Mouse (Mus musculus) heart, embryonic 14.5 days (tissue): ENCODE results near the gene Ankfn1. TPM values are rescaled to one million over a fixed set of nuclear protein-coding genes. Genes with fewer than 3 reads are reported as not detected.

Source experiments
- ATAC-seq: fragments of 200-750 bp; cut with Nextera tagmentation; 2 replicates; pipeline ENCODE4 v1.8.0; 2017; ENCODE audit warnings: low read depth, moderate TSS enrichment; ENCODE audit not compliant: insufficient number of reproducible peaks, insufficient read depth, low FRiP score
- H3K27ac ChIP-seq, 2 experiments: fragments of 200-500 bp in 1 of 2; fragments of 300-500 bp in 1 of 2; sonication (generic) in 1 of 2; replicated peaks in 1 of 2; 2 replicates each; pipeline ENCODE4 v1.5.1; 2012 to 2014; ENCODE audit warnings: low read depth in 2 of 2, low read length in 2 of 2, control low read depth in 1 of 2, mild to moderate bottlenecking in 1 of 2, mixed read lengths in 1 of 2; ENCODE audit not compliant: control insufficient read depth in 1 of 2, insufficient read depth in 1 of 2
- H3K27me3 ChIP-seq: fragments of 300-500 bp; sonication (generic); 2 replicates; pipeline ENCODE4 v1.6.1; 2014; ENCODE audit warnings: mild to moderate bottlenecking, low read length, control low read depth; ENCODE audit not compliant: control insufficient read depth, insufficient read depth
- H3K36me3 ChIP-seq: fragments of 300-500 bp; sonication (generic); 2 replicates; pipeline ENCODE4 v1.6.1; 2014; ENCODE audit warnings: mild to moderate bottlenecking, control low read depth, low read length, mixed read lengths; ENCODE audit not compliant: control insufficient read depth, insufficient read depth
- H3K4me1 ChIP-seq, 2 experiments: fragments of 200-500 bp in 1 of 2; fragments of 300-500 bp in 1 of 2; sonication (generic) in 1 of 2; 2 replicates each; pipeline ENCODE4 v1.6.1; 2012 to 2014; ENCODE audit warnings: low read length in 2 of 2, control low read depth in 1 of 2, mixed read lengths in 1 of 2; ENCODE audit not compliant: control insufficient read depth in 2 of 2, insufficient read depth in 2 of 2
- H3K4me2 ChIP-seq: fragments of 300-500 bp; sonication (generic); 2 replicates; pipeline ENCODE4 v1.6.1; 2014; ENCODE audit warnings: mild to moderate bottlenecking, low read length
- H3K4me3 ChIP-seq, 2 experiments: fragments of 200-500 bp in 1 of 2; fragments of 300-500 bp in 1 of 2; sonication (generic) in 1 of 2; 2 replicates each; pipeline ENCODE4 v1.5.1; 2012 to 2014; ENCODE audit warnings: low read length in 2 of 2, mild to moderate bottlenecking in 2 of 2, control low read depth in 1 of 2, low read depth in 1 of 2, moderate library complexity in 1 of 2; ENCODE audit not compliant: control insufficient read depth in 1 of 2, insufficient read depth in 1 of 2
- H3K9ac ChIP-seq: fragments of 300-500 bp; sonication (generic); 2 replicates; pipeline ENCODE4 v1.6.1; 2014; ENCODE audit warnings: mild to moderate bottlenecking, low read length
- H3K9me3 ChIP-seq: fragments of 300-500 bp; sonication (generic); 2 replicates; pipeline ENCODE4 v1.6.1; 2016; ENCODE audit warnings: low read length, control low read depth; ENCODE audit not compliant: control insufficient read depth
- WGBS: fragments of 180-500 bp; shearing (Covaris S2); extraction: QIAGEN DNeasy Blood & Tissue Kit; methylation state at CpG from one replicate; pipeline ENCODE4 v1.1.7; 2014; 5-methylcytosine and 5-hydroxymethylcytosine counted together
- polyA plus RNA-seq: library from polyadenylated mRNA; unstranded; fragments of >200 nt; fragmentation: Nextera tagmentation; extraction: Ambion mirVana; gene quantifications from 2 replicates; pipeline ENCODE4 v1.2.1, GENCODE M21; 2014

Gene Ankfn1
- polyA plus RNA-seq, 1 experiment from 2014 or later: not detected

- H3K9ac ChIP-seq: no peak overlapping the region
- no peaks in the 10 kb centered on the region for H3K27me3 ChIP-seq
- no peak overlapping the region for H3K4me3 ChIP-seq
- H3K27ac ChIP-seq: no peak overlapping the region
- H3K9me3 ChIP-seq: no peaks in the 10 kb centered on the region
- no peaks in the 10 kb centered on the region for H3K36me3 ChIP-seq
- 63% methylated on average over 7 of the region's 7 CpGs for WGBS
- no peak overlapping the region for H3K4me2 ChIP-seq
- no peaks in the 10 kb centered on the region for H3K4me1 ChIP-seq
- no peak for ATAC-seq
Observed at GRCm38 (mm10) chr11:89501796-89502195, 275.7 kb downstream of the Ankfn1 start.

GRCm38 (mm10) chr11:89500961-89501360 lies 276.5 kb downstream of the Ankfn1 start:
- H3K4me3 ChIP-seq: no peak overlapping the region
- H3K9me3 ChIP-seq: no peaks in the 10 kb centered on the region
- ATAC-seq: no peak
- no peak overlapping the region for H3K4me2 ChIP-seq
- H3K4me1 ChIP-seq: no peaks in the 10 kb centered on the region
- H3K36me3 ChIP-seq: no peaks in the 10 kb centered on the region
- no peak overlapping the region for H3K27ac ChIP-seq
- WGBS: 80% methylated on average over 2 of the region's 2 CpGs
- no peak overlapping the region for H3K9ac ChIP-seq
- H3K27me3 ChIP-seq: no peaks in the 10 kb centered on the region

- Histone ChIP-seq H3K27ac (no peak overlapping the region), H3K27me3 (no peaks in the 10 kb centered on the region), H3K4me3 (no peak overlapping the region), H3K9ac (no peak overlapping the region), H3K4me1 (no peaks in the 10 kb centered on the region), H3K36me3 (no peaks in the 10 kb centered on the region), H3K4me2 (no peak overlapping the region), H3K9me3 (no peaks in the 10 kb centered on the region)
- whole genome bisulfite sequencing: 58% methylated on average over 6 of the region's 6 CpGs
- ATAC-seq: no peak
Observed at GRCm38 (mm10) chr11:89481084-89481483, 296.4 kb downstream of the Ankfn1 start.

- H3K4me1 ChIP-seq: no peaks in the 10 kb centered on the region
- no peak overlapping the region for H3K9ac ChIP-seq
- ATAC-seq: no peak
- no peak overlapping the region for H3K4me3 ChIP-seq
- 47% methylated on average over 5 of the region's 5 CpGs for WGBS
- no peaks in the 10 kb centered on the region for H3K27me3 ChIP-seq
- no peaks in the 10 kb centered on the region for H3K36me3 ChIP-seq
- no peak overlapping the region for H3K4me2 ChIP-seq
- H3K9me3 ChIP-seq: no peaks in the 10 kb centered on the region
- no peak overlapping the region for H3K27ac ChIP-seq
Observed at GRCm38 (mm10) chr11:89476927-89477326, 300.5 kb downstream of the Ankfn1 start.

DNA sequence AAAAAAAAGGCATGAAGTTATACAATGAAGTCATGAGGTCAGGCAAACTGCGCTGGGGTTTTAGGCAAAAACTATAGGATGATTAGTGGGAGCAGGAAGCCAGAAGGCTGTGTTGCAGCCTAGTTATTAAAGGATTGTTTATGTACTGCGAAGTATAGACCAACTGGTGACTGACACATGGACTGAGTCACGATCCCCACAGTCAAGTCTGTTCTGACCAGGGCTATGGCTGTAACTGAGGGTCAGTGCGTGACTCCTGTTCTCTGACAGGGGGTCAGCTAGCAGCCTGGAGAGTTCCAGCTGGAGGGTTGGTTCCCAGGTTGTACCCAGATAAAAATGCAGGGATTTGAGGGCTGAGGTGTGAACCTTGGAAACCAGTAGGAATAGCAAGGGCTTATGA lies 301.4 kb downstream of the Ankfn1 start:
- Histone ChIP-seq H3K9ac (no peak overlapping the region), H3K4me1 (no peaks in the 10 kb centered on the region), H3K36me3 (no peaks in the 10 kb centered on the region), H3K27me3 (no peaks in the 10 kb centered on the region), H3K9me3 (no peaks in the 10 kb centered on the region), H3K4me3 (no peak overlapping the region), H3K4me2 (no peak overlapping the region), H3K27ac (no peak overlapping the region)
- ATAC-seq: no peak
- WGBS: 75% methylated on average over 4 of the region's 4 CpGs

GRCm38 (mm10) chr11:89472871-89473270 lies 304.6 kb downstream of the Ankfn1 start:
- WGBS: 77% methylated on average over 4 of the region's 4 CpGs
- Histone ChIP-seq H3K9ac (no peak overlapping the region), H3K36me3 (no peaks in the 10 kb centered on the region), H3K4me2 (no peak overlapping the region), H3K4me3 (no peak overlapping the region), H3K9me3 (no peaks in the 10 kb centered on the region), H3K4me1 (no peaks in the 10 kb centered on the region), H3K27me3 (no peaks in the 10 kb centered on the region), H3K27ac (no peak overlapping the region)
- no peak for ATAC-seq

- H3K4me2 ChIP-seq: no peak overlapping the region
- no peak for ATAC-seq
- no peak overlapping the region for H3K27ac ChIP-seq
- H3K36me3 ChIP-seq: no peaks in the 10 kb centered on the region
- H3K4me3 ChIP-seq: no peak overlapping the region
- no peaks in the 10 kb centered on the region for H3K9me3 ChIP-seq
- H3K27me3 ChIP-seq: no peaks in the 10 kb centered on the region
- no peaks in the 10 kb centered on the region for H3K4me1 ChIP-seq
- 89% methylated on average over 4 of the region's 4 CpGs for WGBS
- H3K9ac ChIP-seq: no peak overlapping the region
Observed at GRCm38 (mm10) chr11:89465381-89465780, 312.1 kb downstream of the Ankfn1 start.

- H3K4me3 ChIP-seq: no peak overlapping the region
- no peaks in the 10 kb centered on the region for H3K4me1 ChIP-seq
- no peak overlapping the region for H3K4me2 ChIP-seq
- no peak overlapping the region for H3K27ac ChIP-seq
- no peak for ATAC-seq
- WGBS: 66% methylated on average over 10 of the region's 10 CpGs
- H3K9me3 ChIP-seq: no peaks in the 10 kb centered on the region
- no peaks in the 10 kb centered on the region for H3K27me3 ChIP-seq
- H3K9ac ChIP-seq: no peak overlapping the region
- no peaks in the 10 kb centered on the region for H3K36me3 ChIP-seq
Observed at GRCm38 (mm10) chr11:89462216-89462615, 315.2 kb downstream of the Ankfn1 start.
